Mouse (Mus musculus) kidney, embryonic 16.5 days (tissue): ENCODE data around the gene Apol9a. TPM values are rescaled to one million over a fixed set of nuclear protein-coding genes. Genes with fewer than 3 reads are reported as not detected.

ENCODE experiments used
- ATAC-seq: fragments of 200-750 bp; cut with Nextera tagmentation; 2 replicates; pipeline ENCODE4 v1.8.0; 2017; ENCODE audit warnings: moderate TSS enrichment; ENCODE audit not compliant: low FRiP score, low TSS enrichment
- H3K27ac ChIP-seq: fragments of 300-500 bp; sonication (generic); 2 replicates; pipeline ENCODE4 v1.5.1; 2014; ENCODE audit warnings: low read length
- H3K27me3 ChIP-seq: fragments of 300-500 bp; sonication (generic); 2 replicates; pipeline ENCODE4 v1.6.1; 2014; ENCODE audit warnings: low read length, control low read depth, mixed read lengths; ENCODE audit not compliant: insufficient read depth
- H3K36me3 ChIP-seq: fragments of 300-500 bp; sonication (generic); 2 replicates; pipeline ENCODE4 v1.6.1; 2014; ENCODE audit warnings: low read length, control low read depth, mixed read lengths; ENCODE audit not compliant: insufficient read depth
- H3K4me1 ChIP-seq: fragments of 300-500 bp; sonication (generic); 2 replicates; pipeline ENCODE4 v1.6.1; 2014; ENCODE audit warnings: low read length, control low read depth, mixed read lengths; ENCODE audit not compliant: insufficient read depth
- H3K4me2 ChIP-seq: fragments of 300-500 bp; sonication (generic); replicated peaks from 2 replicates; pipeline ENCODE4 v1.6.1; 2014; ENCODE audit warnings: low read depth, low read length
- H3K4me3 ChIP-seq: fragments of 300-500 bp; sonication (generic); 2 replicates; pipeline ENCODE4 v1.5.1; 2014; ENCODE audit warnings: mild to moderate bottlenecking, low read length
- H3K9ac ChIP-seq: fragments of 300-500 bp; sonication (generic); replicated peaks from 2 replicates; pipeline ENCODE4 v1.6.1; 2014; ENCODE audit warnings: low read length
- H3K9me3 ChIP-seq: fragments of 300-500 bp; sonication (generic); 2 replicates; pipeline ENCODE4 v1.6.1; 2016; ENCODE audit warnings: low read length, control low read depth
- WGBS: fragments of 180-500 bp; shearing (Covaris S2); extraction: QIAGEN DNeasy Blood & Tissue Kit; methylation state at CpG from one replicate; pipeline ENCODE4 v1.1.7; 2014; 5-methylcytosine and 5-hydroxymethylcytosine counted together
- polyA plus RNA-seq: library from polyadenylated mRNA; unstranded; fragments of >200 nt; fragmentation: Nextera tagmentation; extraction: Ambion mirVana; gene quantifications from 2 replicates; pipeline ENCODE4 v1.2.1, GENCODE M21; 2015

The Apol9a gene
- polyA plus RNA-seq, 1 experiment from 2014 or later = not detected

DNA sequence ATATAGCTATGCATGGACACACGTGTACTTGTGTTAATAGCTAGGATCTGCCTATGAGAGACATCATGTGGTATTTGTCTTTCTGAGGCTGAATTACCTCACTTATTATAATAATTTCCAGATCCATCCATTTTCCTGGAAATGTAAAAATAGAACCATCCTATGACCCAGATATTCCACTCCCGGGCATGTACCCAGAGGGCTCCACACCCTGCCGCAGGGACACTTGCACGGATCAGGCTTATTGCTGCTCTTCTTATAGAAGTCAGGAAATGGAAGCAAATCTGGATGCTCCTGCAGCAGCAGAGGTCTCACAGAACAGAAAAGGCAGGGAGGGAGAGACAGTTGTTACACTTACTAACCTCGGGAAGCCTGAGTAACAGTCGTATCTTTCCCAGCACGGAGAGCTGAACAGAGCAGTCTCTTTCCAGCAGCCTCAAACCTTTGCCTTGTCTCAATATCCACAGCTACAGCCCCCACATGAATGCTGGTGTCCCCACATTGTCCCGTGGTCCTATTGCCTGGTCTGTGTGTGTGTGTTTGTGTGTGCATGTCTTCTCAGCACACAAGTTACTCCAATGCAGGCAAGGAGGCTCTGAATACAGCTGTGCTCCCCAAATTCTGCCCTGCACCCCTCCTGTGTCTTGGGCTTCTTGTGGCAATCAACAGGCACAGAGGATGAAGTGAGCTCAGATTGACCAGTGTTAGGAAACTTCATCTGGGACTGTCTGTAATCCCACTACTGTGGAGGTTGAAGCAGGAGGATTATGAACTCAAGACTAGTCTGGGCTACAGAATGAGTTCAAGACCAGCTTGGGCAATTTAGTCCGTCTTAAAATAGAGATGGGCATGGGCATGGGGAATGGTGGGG lies 45.0 kb downstream of the Apol9a start:
- H3K4me2 ChIP-seq = peak overlapping the region; percentile 75

DNA sequence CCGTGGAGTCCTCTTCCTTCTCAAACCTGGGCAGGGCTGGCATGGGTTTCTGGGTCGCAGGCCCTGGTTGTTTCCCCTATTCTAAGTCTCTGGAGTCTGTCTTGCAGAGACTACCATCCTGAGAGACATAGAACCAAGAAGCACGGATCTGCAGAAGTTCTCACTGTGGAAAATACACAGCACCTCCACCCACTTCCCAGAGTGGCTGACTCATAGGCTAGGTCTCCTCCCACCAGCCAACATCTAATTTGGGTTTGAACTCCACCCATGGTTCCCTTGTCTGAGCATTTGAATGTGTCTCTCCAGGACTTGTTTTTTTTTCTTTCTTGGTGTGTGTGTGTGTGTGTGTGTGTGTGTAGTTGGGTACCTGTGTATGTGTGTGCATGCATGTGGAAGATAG lies 46.9 kb downstream of the Apol9a start:
- Histone ChIP-seq H3K27me3 (no peaks in the 10 kb centered on the region), H3K27ac (no peak overlapping the region), H3K4me2 (no peak overlapping the region), H3K9ac (no peak overlapping the region), H3K36me3 (no peaks in the 10 kb centered on the region), H3K9me3 (no peaks in the 10 kb centered on the region), H3K4me1 (peaks cover 31% of the 10 kb centered on the region), H3K4me3 (no peak overlapping the region)
- no peak for ATAC-seq
- 77% methylated on average over 3 of the region's 3 CpGs for WGBS

More for the DNA sequence above, 45.0 kb downstream of the Apol9a start:
- ATAC-seq = no peak
- 48% methylated on average over 9 of the region's 9 CpGs for WGBS
- Histone ChIP-seq H3K4me1 (peaks cover 27% of the 10 kb centered on the region), H3K27ac (peak overlapping the region; percentile 96), H3K9ac (peak overlapping the region; percentile 38; the same call in 1 of the 2 replicates), H3K4me3 (no peak overlapping the region), H3K9me3 (no peaks in the 10 kb centered on the region), H3K36me3 (no peaks in the 10 kb centered on the region), H3K27me3 (no peaks in the 10 kb centered on the region)

DNA sequence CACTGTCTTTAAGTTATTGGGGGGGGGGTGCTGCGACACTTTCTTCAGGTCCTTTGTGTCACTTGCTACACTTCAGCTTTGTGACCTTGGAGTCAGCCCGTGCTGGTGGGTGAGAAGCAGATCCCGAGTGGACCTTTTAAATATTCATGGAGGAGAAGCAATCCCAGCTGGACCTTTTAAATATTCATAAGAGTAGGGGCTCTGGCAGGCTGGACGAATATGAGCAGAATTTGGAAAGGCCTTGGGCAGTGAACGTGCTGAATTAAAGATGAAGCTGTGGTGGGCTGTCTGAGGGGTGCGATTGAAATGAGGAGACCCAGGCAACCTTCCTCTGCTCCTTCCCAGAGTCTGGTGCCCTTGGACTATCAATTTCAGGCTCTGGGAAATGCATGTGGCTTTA lies 47.4 kb downstream of the Apol9a start:
- ATAC-seq = no peak
- no peak overlapping the region for H3K4me3 ChIP-seq
- no peaks in the 10 kb centered on the region for H3K36me3 ChIP-seq
- H3K4me2 ChIP-seq = no peak overlapping the region
- WGBS = 47% methylated on average over 6 of the region's 6 CpGs
- no peaks in the 10 kb centered on the region for H3K27me3 ChIP-seq
- no peak overlapping the region for H3K9ac ChIP-seq
- H3K4me1 ChIP-seq = peaks cover 27% of the 10 kb centered on the region
- no peak overlapping the region for H3K27ac ChIP-seq
- H3K9me3 ChIP-seq = no peaks in the 10 kb centered on the region

DNA sequence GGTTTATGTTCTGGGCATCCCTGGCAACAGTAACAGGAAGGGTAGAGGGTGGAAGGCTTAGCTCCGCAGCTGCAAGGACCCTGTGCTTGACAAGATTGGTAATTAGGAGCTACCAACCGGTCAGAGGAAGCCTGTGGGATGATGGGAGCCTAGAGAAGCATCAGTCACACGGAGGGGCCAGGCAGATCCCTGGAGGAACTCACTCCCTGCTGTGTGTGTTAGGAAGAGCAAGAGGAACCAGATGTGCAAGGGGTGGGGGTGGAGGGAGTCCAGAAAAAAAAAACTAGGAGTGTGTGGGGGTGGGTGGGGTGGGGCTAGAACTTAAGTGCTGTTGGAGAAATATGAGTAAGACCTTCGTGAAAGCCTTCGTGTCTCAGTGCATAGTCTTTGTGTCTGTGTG lies 48.0 kb downstream of the Apol9a start:
- Histone ChIP-seq H3K36me3 (no peaks in the 10 kb centered on the region), H3K4me2 (no peak overlapping the region), H3K27ac (no peak overlapping the region), H3K4me3 (no peak overlapping the region), H3K9ac (no peak overlapping the region), H3K27me3 (no peaks in the 10 kb centered on the region), H3K4me1 (peaks cover 22% of the 10 kb centered on the region), H3K9me3 (no peaks in the 10 kb centered on the region)
- ATAC-seq = no peak
- 11% methylated on average over 5 of the region's 5 CpGs for WGBS

DNA sequence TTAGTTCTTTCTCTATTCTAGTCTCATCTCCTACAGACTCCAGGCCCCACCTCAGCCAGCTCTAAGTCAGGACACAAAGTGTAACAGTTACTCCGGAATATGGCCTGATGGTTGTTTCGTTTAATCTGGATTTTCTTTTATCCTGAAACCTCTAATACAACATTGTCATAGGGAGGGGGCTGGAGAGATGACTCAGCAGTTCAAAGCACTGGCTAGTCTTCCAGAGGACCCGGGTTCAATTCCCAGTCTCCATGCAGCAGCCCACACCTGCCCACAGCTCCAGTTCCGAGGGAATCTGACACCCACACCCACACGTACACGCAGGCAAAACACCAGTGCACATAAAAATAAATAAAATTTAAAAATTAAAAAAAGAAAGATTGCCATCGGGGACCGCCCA lies 51.0 kb downstream of the Apol9a start:
- H3K27ac ChIP-seq = no peak overlapping the region
- no peaks in the 10 kb centered on the region for H3K36me3 ChIP-seq
- H3K27me3 ChIP-seq = no peaks in the 10 kb centered on the region
- H3K4me3 ChIP-seq = no peak overlapping the region
- ATAC-seq = no peak
- no peaks in the 10 kb centered on the region for H3K9me3 ChIP-seq
- peaks cover 18% of the 10 kb centered on the region for H3K4me1 ChIP-seq
- 84% methylated on average over 8 of the region's 8 CpGs for WGBS
- H3K9ac ChIP-seq = no peak overlapping the region
- H3K4me2 ChIP-seq = no peak overlapping the region

DNA sequence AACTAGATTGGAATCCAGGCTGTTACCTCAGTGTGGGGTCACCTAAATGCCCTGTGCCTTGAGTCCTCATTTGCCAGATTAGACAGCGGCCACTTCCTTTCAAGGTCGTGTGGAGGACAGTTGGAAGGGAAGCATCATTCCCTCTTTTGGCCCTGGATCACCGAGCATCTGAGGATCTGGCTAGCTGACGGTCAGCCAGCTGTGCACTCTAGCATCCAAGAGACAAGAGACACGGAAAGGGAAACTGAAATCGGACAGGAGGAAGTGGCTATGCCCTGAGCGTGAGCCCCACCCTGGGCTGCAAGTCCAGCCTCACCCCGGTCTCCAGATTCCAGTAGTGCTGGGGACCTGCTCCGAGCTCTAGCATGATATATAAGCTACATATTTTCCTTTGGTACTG lies 51.4 kb downstream of the Apol9a start:
- H3K4me2 ChIP-seq = no peak overlapping the region
- no peak overlapping the region for H3K27ac ChIP-seq
- H3K36me3 ChIP-seq = no peaks in the 10 kb centered on the region
- 54% methylated on average over 9 of the region's 9 CpGs for WGBS
- no peaks in the 10 kb centered on the region for H3K9me3 ChIP-seq
- H3K9ac ChIP-seq = no peak overlapping the region
- H3K27me3 ChIP-seq = no peaks in the 10 kb centered on the region
- no peak overlapping the region for H3K4me3 ChIP-seq
- H3K4me1 ChIP-seq = peaks cover 22% of the 10 kb centered on the region
- ATAC-seq = no peak

DNA sequence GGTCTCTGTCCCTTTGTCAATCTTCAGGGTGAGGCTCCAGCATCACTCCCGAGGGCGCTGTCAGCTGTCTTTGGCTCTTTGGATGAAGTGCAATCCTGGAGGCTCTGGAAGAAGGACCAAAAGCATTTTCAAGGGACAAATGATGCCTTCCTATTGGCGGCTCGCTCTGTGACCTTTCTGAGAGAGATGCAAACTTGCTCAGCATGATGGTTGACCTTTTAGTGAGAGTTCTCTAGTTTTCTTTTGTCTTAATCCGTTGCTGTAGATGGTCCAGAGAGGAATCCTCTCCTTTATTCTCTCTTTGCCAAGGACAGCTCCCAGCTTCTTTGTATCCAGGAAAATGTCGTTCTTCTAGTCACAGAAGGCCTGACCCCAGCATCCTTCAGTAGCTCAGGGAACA lies 51.9 kb downstream of the Apol9a start:
- WGBS = 30% methylated on average over 6 of the region's 6 CpGs
- no peak; the same call in 1 of the 2 replicates for ATAC-seq

DNA sequence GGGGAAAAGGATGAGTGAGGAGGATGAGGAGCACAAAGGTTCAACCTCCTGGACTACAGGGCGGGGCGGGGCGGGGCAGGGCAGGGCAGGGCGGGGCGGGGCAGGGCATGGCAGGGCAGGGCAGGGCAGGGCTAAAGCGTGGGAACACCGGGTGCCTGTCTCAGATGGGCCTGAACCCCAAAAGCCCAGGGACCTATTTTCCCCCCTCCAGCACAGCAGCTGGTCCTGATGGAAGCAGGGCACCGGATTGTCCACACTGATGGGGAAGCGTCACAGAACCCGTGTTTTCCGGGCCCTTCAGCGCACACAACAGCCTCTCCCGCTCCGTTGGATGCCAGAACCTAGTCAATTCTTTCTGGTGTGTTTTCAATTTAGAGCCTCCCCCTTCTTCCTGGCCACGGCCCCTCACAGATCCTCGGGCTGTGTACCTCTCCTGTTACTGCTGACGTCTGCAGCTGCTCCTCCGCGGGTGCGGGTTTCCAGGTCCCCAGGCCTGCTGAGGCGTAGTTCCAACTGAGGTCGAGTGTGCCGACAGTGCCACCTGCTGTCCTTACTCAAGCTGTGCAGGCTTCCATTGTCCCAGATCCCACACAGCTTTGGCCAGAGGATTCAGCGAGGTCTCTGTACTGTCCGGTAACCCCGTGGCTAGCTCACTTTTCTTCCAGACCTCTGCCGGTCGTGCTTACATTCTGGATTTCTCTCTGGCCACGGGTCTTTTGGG lies 52.5 kb downstream of the Apol9a start:
- Histone ChIP-seq H3K9me3 (no peaks in the 10 kb centered on the region), H3K4me2 (peak overlapping the region; percentile 53), H3K27me3 (no peaks in the 10 kb centered on the region; the same call in 1 of the 2 replicates), H3K27ac (peak overlapping the region; percentile 43; the same call in 1 of the 2 replicates), H3K4me3 (peak overlapping the region; percentile 29), H3K4me1 (peaks cover 32% of the 10 kb centered on the region), H3K9ac (peak overlapping the region; percentile 62), H3K36me3 (no peaks in the 10 kb centered on the region)
- peak; percentile 89 for ATAC-seq
- 7% methylated on average over 28 of the region's 29 CpGs for WGBS

More for the DNA sequence above, 51.9 kb downstream of the Apol9a start:
- peak overlapping the region; percentile 26 for H3K4me3 ChIP-seq
- H3K36me3 ChIP-seq = no peaks in the 10 kb centered on the region
- peak overlapping the region; percentile 43; the same call in 1 of the 2 replicates for H3K27ac ChIP-seq
- peak overlapping the region; percentile 53 for H3K4me2 ChIP-seq
- peak overlapping the region; percentile 62 for H3K9ac ChIP-seq
- H3K4me1 ChIP-seq = peaks cover 26% of the 10 kb centered on the region
- no peaks in the 10 kb centered on the region for H3K9me3 ChIP-seq
- no peaks in the 10 kb centered on the region for H3K27me3 ChIP-seq

DNA sequence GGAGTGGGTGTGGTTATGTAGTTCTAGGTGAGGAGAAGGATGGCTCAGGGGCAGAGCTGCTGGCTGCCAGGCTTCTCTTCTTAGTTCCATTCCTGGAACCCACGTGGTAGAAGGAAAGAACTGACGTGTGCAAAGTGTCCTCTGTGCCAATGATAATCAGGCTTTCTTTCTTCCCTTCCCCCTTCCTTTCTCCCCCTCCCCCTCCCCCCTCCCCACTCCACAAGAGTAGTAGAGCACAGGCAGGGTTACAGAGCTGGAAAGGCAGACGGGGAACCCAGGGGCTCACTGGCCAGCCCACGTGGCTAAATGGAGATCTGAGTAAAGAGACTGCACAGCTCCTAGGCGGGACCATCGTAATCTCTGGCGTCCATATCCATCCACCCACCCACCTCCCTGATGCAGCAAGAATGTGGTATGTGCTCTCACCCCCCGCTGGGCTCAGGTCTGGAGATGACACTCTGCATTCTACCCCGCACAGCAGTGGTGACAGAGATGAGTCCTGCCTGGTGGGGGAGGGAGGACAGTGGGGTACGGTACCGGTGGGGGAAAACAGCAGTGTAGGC lies 54.6 kb downstream of the Apol9a start:
- peaks cover 39% of the 10 kb centered on the region for H3K4me1 ChIP-seq
- H3K27ac ChIP-seq = no peak overlapping the region
- no peaks in the 10 kb centered on the region; the same call in 1 of the 2 replicates for H3K27me3 ChIP-seq
- peak overlapping the region; percentile 23 for H3K4me2 ChIP-seq
- no peaks in the 10 kb centered on the region for H3K36me3 ChIP-seq
- H3K9ac ChIP-seq = peak overlapping the region; percentile 55
- 0 out of 2 replicates have a peak overlapping the region, but pooled peaks have one; percentile 5 for H3K4me3 ChIP-seq
- WGBS = 18% methylated on average over 11 of the region's 11 CpGs
- H3K9me3 ChIP-seq = no peaks in the 10 kb centered on the region
- no peak for ATAC-seq
